Mouse (Mus musculus) midbrain, embryonic 16.5 days (tissue): Measurements from ENCODE around the gene Prr19. TPM values are rescaled to one million over a fixed set of nuclear protein-coding genes. Genes with fewer than 3 reads are reported as not detected.

Experiments used
- ATAC-seq: fragments of 200-750 bp; cut with Nextera tagmentation; 2 replicates; pipeline ENCODE4 v1.8.0; 2017; ENCODE audit warnings: moderate TSS enrichment
- H3K27ac ChIP-seq: fragments of 300-500 bp; sonication (generic); 2 replicates; pipeline ENCODE4 v1.5.1; 2014; ENCODE audit warnings: mild to moderate bottlenecking, low read length, mixed read lengths
- H3K27me3 ChIP-seq: fragments of 300-500 bp; sonication (generic); 2 replicates; pipeline ENCODE4 v1.6.1; 2014; ENCODE audit warnings: low read depth, low read length, mixed read lengths; ENCODE audit not compliant: control insufficient read depth, insufficient read depth
- H3K36me3 ChIP-seq: fragments of 300-500 bp; sonication (generic); 2 replicates; pipeline ENCODE4 v1.6.1; 2014; ENCODE audit warnings: mild to moderate bottlenecking, low read length, moderate library complexity, mixed read lengths; ENCODE audit not compliant: control insufficient read depth, insufficient read depth
- H3K4me1 ChIP-seq: fragments of 300-500 bp; sonication (generic); 2 replicates; pipeline ENCODE4 v1.6.1; 2014; ENCODE audit warnings: mild to moderate bottlenecking, low read length, mixed read lengths; ENCODE audit not compliant: control insufficient read depth, insufficient read depth
- H3K4me2 ChIP-seq: fragments of 300-500 bp; sonication (generic); 2 replicates; pipeline ENCODE4 v1.6.1; 2014; ENCODE audit warnings: mild to moderate bottlenecking, low read length, mixed read lengths
- H3K4me3 ChIP-seq: fragments of 300-500 bp; sonication (generic); 2 replicates; pipeline ENCODE4 v1.5.1; 2014; ENCODE audit warnings: low read depth, mild to moderate bottlenecking, low read length, moderate library complexity, mixed read lengths
- H3K9ac ChIP-seq: fragments of 300-500 bp; sonication (generic); 2 replicates; pipeline ENCODE4 v1.6.1; 2014; ENCODE audit warnings: low read depth, low read length, mixed read lengths
- H3K9me3 ChIP-seq: fragments of 300-500 bp; sonication (generic); replicated peaks from 2 replicates; pipeline ENCODE4 v1.6.1; 2014; ENCODE audit warnings: mild to moderate bottlenecking, low read length, mixed read lengths; ENCODE audit not compliant: control insufficient read depth, poor library complexity, severe bottlenecking
- WGBS: fragments of 180-500 bp; shearing (Covaris S2); extraction: QIAGEN DNeasy Blood & Tissue Kit; methylation state at CpG from one replicate; pipeline ENCODE4 v1.1.7; 2014; 5-methylcytosine and 5-hydroxymethylcytosine counted together
- polyA plus RNA-seq: library from polyadenylated mRNA; unstranded; fragments of >200 nt; fragmentation: Nextera tagmentation; extraction: Ambion mirVana; gene quantifications from 2 replicates; pipeline ENCODE4 v1.2.1, GENCODE M21; 2015

Gene Prr19
- polyA plus RNA-seq, 1 experiment from 2014 or later: 5.6 TPM

- Histone ChIP-seq H3K4me1 (peaks cover 21% of the 10 kb centered on the region), H3K9ac (peak overlapping the region; percentile 95), H3K27ac (peak overlapping the region; percentile 98), H3K27me3 (no peaks in the 10 kb centered on the region), H3K4me3 (peak overlapping the region; percentile 87), H3K4me2 (peak overlapping the region; percentile 73), H3K9me3 (no peaks in the 10 kb centered on the region), H3K36me3 (peaks cover 15% of the 10 kb centered on the region)
- under 1% methylated on average over 21 of the region's 21 CpGs for WGBS
- peak; percentile 58; the same call in 1 of the 2 replicates for ATAC-seq
These were observed 4.2 kb upstream of the Prr19 start for GRCm38 (mm10) chr7:25296945-25297453.

GRCm38 (mm10) chr7:25297454-25298325 is 3.5 kb upstream of the Prr19 start, which contains the start of gene Pafah1b3:
Gene Pafah1b3 (minus strand): TSS chr7:25297986.
- H3K4me1 ChIP-seq: peaks cover 21% of the 10 kb centered on the region
- H3K4me3 ChIP-seq: peak within 1 kb of the TSS; percentile 87
- H3K27me3 ChIP-seq: no peaks in the 10 kb centered on the region
- ATAC-seq: peak; percentile 89
- peak within 1 kb of the TSS; percentile 95 for H3K9ac ChIP-seq
- WGBS: under 1% methylated on average over 52 of the region's 52 CpGs
- H3K27ac ChIP-seq: peak within 1 kb of the TSS; percentile 98
- peaks cover 13% of the 10 kb centered on the region for H3K36me3 ChIP-seq
- peak within 1 kb of the TSS; percentile 73 for H3K4me2 ChIP-seq
- no peaks in the 10 kb centered on the region for H3K9me3 ChIP-seq

GRCm38 (mm10) chr7:25303003-25303684 is 1.9 kb downstream of the Prr19 start:
- H3K27ac ChIP-seq: no peak overlapping the region
- peaks cover 16% of the 10 kb centered on the region for H3K4me1 ChIP-seq
- no peaks in the 10 kb centered on the region for H3K9me3 ChIP-seq
- no peaks in the 10 kb centered on the region for H3K27me3 ChIP-seq
- H3K36me3 ChIP-seq: no peaks in the 10 kb centered on the region
- H3K4me3 ChIP-seq: no peak overlapping the region
- no peak overlapping the region for H3K4me2 ChIP-seq
- ATAC-seq: no peak
- H3K9ac ChIP-seq: no peak overlapping the region
- WGBS: 74% methylated on average over 9 of the region's 9 CpGs

GRCm38 (mm10) chr7:25303685-25304006 is 2.4 kb downstream of the Prr19 start:
- H3K27me3 ChIP-seq: no peaks in the 10 kb centered on the region
- peaks cover 1% of the 10 kb centered on the region; the same call in 1 of the 2 replicates for H3K36me3 ChIP-seq
- ATAC-seq: no peak
- H3K4me2 ChIP-seq: no peak overlapping the region
- WGBS: 77% methylated on average over 3 of the region's 3 CpGs
- H3K9me3 ChIP-seq: no peaks in the 10 kb centered on the region
- H3K9ac ChIP-seq: no peak overlapping the region
- peaks cover 12% of the 10 kb centered on the region; the same call in 1 of the 2 replicates for H3K4me1 ChIP-seq
- H3K4me3 ChIP-seq: no peak overlapping the region
- no peak overlapping the region for H3K27ac ChIP-seq

- Histone ChIP-seq H3K9me3 (no peaks in the 10 kb centered on the region), H3K4me3 (peak overlapping the region; percentile 86), H3K4me1 (peaks cover 11% of the 10 kb centered on the region; the same call in 1 of the 2 replicates), H3K36me3 (peaks cover 8% of the 10 kb centered on the region; the same call in 1 of the 2 replicates), H3K9ac (peak overlapping the region; percentile 98), H3K27me3 (no peaks in the 10 kb centered on the region), H3K4me2 (peak overlapping the region; percentile 84), H3K27ac (peak overlapping the region; percentile 92)
- WGBS: 2% methylated on average over 2 of the region's 2 CpGs
- ATAC-seq: peak; percentile 18; the same call in 1 of the 2 replicates
These were observed 4.3 kb downstream of the Prr19 start for GRCm38 (mm10) chr7:25305481-25305880.

- H3K27ac ChIP-seq: peak within 1 kb of the TSS; percentile 92
- under 1% methylated on average over 42 of the region's 47 CpGs for WGBS
- peak; percentile 76 for ATAC-seq
- H3K27me3 ChIP-seq: peaks cover 3% of the 10 kb centered on the region
- H3K9me3 ChIP-seq: no peaks in the 10 kb centered on the region
- H3K36me3 ChIP-seq: peaks cover 8% of the 10 kb centered on the region; the same call in 1 of the 2 replicates
- H3K4me1 ChIP-seq: peaks cover 11% of the 10 kb centered on the region; the same call in 1 of the 2 replicates
- peak within 1 kb of the TSS; percentile 98 for H3K9ac ChIP-seq
- peak within 1 kb of the TSS; percentile 86 for H3K4me3 ChIP-seq
- peak within 1 kb of the TSS; percentile 84 for H3K4me2 ChIP-seq
These were observed 4.9 kb downstream of the Prr19 start, which contains the start of gene Tmem145 for GRCm38 (mm10) chr7:25305956-25306613. Gene Tmem145 (plus strand): TSS chr7:25306106.

- ATAC-seq: peak; percentile 15; the same call in 1 of the 2 replicates
- WGBS: 47% methylated on average over 2 of the region's 2 CpGs
These were observed 5.4 kb downstream of the Prr19 start for GRCm38 (mm10) chr7:25306614-25306996.

GRCm38 (mm10) chr7:25308702-25309318 is 7.6 kb downstream of the Prr19 start:
- no peaks in the 10 kb centered on the region for H3K9me3 ChIP-seq
- peaks cover 14% of the 10 kb centered on the region for H3K36me3 ChIP-seq
- H3K4me3 ChIP-seq: no peak overlapping the region
- no peak overlapping the region for H3K9ac ChIP-seq
- peaks cover 11% of the 10 kb centered on the region; the same call in 1 of the 2 replicates for H3K4me1 ChIP-seq
- peaks cover 29% of the 10 kb centered on the region for H3K27me3 ChIP-seq
- no peak for ATAC-seq
- no peak overlapping the region for H3K27ac ChIP-seq
- no peak overlapping the region for H3K4me2 ChIP-seq
- 68% methylated on average over 17 of the region's 17 CpGs for WGBS

More at GRCm38 (mm10) chr7:25306614-25306996, 5.4 kb downstream of the Prr19 start:
- Histone ChIP-seq H3K27me3 (peaks cover 8% of the 10 kb centered on the region), H3K36me3 (peaks cover 8% of the 10 kb centered on the region; the same call in 1 of the 2 replicates), H3K4me3 (peak overlapping the region; percentile 86), H3K4me2 (peak overlapping the region; percentile 84), H3K27ac (peak overlapping the region; percentile 92), H3K9me3 (no peaks in the 10 kb centered on the region), H3K9ac (peak overlapping the region; percentile 98), H3K4me1 (peaks cover 11% of the 10 kb centered on the region; the same call in 1 of the 2 replicates)
